Mouse (Mus musculus): ENCODE results near the gene Gm20388.

GRCm38 (mm10) chr8:123840578-123841345 lies 3930.1 kb downstream of the Gm20388 start:
- TF ChIP-seq CTCF (IDR thresholded peaks at IDR 0.05; ENCODE audit: insufficient read depth, low read depth, low read length) (no peak), POLR2A (IDR thresholded peaks at IDR 0.05; ENCODE audit: insufficient read depth, low read depth, low read length) (no peak)

Data from olfactory bulb, adult 2 months (tissue).